Mouse (Mus musculus): Measurements from ENCODE around the gene Col27a1.

- TF ChIP-seq ZNF384 (IDR thresholded peaks at IDR 0.05; ENCODE audit: low read depth, low read length) (no peak), HCFC1 (IDR thresholded peaks at IDR 0.05; ENCODE audit: borderline replicate concordance, insufficient read depth, low read length) (no peak), CHD2 (IDR thresholded peaks at IDR 0.05; ENCODE audit: low read depth, low read length) (no peak), ZC3H11A (IDR thresholded peaks at IDR 0.05; ENCODE audit: borderline replicate concordance, low read depth, low read length) (no peak), MAFK (IDR thresholded peaks at IDR 0.05; ENCODE audit: insufficient read depth, low read depth, low read length) (no peak)
Measured at GRCm38 (mm10) chr4:63219635-63220034, 5.8 kb downstream of the Col27a1 start.
